Mouse (Mus musculus): ENCODE data around the gene Slco1c1.

Slco1c1 gene

DNA sequence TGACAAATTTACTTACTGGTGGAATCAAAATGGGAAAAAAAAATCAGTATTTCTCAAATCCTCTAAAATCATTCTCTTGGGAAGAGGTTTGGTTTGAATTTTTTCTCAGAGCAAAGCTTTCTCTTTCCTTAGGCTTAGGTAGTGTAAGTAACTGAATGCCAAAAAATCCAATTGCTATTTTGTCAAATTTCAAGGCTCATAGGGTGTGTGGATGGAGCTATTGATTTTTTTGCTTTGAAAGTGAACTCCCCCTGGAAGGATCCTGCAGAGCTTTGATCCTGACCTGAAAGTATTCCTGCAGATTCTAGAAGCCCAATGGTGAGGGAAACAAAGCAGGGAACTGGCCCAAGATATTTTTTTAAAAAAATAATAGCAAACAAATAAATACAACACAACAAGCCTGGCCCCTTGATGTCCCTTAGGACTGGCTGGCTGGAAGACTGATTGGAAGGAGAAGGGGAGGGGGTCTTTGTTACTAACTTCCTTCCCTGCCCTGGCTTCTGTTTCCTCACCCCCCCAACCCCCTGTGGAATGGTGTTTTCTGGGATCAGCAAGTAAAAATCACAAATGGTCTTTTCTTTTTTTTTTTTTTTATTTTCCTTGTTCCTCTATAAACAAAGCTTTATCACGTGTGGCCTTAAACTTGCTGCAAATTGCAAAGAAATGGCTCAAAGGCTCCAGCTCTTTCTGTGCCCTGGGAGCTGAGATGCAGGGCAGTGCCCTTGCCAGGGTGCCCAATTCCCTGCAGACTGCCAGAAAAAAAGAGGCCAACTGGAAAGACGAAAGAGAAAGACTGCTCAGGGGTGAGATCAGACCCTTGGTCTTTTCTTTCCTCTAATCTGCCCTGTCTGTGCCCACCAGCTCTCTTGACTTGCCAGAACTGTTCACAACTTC lies at the start of gene Slco1c1:
TSS of gene Slco1c1 (plus strand) at position 622 of the 894 bp plus-strand sequence.
- DNase-seq: no peak

DNA sequence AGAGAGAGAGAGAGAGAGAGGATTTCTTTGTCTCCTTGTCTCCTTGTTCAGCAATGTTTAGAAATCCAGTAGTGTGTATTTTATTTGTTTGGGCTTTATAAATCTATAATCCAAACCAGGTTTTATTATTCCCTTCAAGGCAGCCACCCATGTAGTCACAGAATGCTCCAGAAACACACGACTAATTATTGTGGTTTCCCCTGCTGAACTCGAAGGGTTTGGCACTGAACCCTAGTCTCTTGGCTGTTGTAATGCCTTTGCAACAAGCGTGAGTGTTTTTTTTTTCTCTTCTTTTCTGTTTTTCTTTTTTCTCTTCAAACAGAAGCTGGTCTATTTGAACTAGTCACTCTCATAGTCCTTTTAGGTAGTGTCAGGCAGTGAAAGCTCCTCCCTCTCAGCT lies 49.5 kb upstream of the Slco1c1 start:
- no peak for DNase-seq

DNA sequence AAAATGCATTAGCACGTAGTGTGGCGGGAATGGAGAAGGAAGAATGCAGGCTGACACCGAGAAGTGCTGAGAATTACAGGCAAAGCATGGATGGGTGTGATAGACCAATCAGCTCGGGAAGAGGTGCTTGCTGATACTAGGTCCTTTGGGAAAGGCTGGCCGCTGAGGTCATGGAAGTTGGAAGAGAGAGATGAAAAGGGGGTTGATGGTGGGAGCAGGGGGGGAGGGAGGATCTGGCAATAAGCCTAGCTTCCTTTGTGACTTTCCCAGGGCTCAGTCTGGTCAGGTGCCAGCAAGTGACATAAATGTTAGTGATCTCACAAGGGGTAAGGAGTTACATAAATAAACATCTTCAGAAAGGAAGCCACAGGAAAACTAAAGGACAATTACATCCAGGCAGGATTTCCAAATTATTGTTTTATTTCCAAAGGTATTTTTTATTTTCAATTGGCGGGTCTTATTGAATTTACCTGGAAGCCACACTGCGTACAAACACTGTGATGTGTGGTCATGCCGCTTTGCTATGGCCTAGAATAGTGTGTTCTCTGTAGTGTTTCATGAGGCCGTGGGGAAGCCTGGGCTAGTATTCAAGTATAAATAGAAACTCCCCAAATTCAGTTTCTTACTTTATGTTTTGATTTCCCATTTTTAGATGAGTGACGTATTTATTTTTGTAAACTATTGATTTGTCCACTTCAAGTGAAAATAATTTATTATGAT lies 38.7 kb upstream of the Slco1c1 start:
- DNase-seq: no peak

DNA sequence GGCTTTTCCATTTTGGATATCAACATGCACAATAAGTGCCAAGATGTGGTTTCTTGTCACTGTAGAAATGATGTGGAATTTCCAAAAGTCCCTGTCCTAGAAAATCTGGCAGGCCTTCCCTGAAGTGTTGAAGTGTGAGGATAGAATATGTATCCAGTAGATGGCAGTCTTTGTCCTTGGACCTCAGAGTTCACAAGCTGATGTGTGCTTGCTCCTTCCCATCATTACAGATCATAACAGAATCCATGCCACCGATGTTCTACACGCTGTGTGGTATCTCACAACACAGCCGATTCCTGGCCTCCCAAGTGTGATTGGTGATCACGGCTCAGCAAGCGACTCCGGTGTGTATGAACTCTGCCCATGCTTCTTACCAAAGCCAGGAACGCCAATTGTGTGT lies 36.9 kb upstream of the Slco1c1 start:
- DNase-seq: no peak

- no peak for DNase-seq
Measured at GRCm38 (mm10) chr6:141488619-141489018, 35.5 kb upstream of the Slco1c1 start.

DNA sequence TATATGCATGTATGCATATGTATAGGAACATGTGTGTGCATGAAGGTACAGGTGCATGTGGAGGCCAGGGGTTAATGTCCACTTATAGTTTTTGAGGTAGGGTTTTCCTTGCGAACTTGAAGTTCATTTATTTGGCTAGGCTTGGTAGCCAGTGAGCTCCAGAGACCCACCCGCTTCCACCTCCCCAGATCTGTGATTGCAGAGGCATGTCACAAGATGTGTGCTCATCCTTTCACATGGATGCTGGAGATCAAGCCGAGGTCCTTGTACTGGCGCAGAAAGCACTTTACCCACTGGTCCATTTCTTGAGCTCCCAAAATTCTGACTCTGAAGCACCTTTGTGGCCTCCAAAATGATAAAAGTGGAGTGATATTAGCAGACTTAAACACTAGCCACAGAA lies 29.3 kb upstream of the Slco1c1 start:
- DNase-seq: no peak

GRCm38 (mm10) chr6:141495634-141496418 lies 28.3 kb upstream of the Slco1c1 start:
- no peak for DNase-seq

GRCm38 (mm10) chr6:141499511-141499910 lies 24.7 kb upstream of the Slco1c1 start:
- DNase-seq: no peak

DNA sequence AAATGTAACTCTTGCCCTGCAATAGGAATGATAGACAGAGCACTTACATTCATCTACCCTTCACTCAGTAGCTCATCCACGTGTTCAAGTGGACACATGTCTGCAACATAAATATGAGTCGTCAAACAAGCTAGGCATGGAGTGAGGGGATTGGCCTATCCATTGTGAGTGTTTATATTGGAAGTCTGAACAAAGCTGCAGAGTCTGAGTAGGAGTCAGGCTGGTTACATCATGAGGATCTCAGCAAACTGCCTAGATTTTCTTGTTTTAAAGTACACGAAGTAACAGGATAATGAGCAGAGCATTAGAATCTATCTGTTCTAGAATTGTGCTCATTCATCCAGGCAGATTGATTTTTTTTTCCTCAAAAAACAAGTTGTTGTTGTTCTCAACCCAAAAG lies 23.0 kb upstream of the Slco1c1 start:
- DNase-seq: no peak

DNA sequence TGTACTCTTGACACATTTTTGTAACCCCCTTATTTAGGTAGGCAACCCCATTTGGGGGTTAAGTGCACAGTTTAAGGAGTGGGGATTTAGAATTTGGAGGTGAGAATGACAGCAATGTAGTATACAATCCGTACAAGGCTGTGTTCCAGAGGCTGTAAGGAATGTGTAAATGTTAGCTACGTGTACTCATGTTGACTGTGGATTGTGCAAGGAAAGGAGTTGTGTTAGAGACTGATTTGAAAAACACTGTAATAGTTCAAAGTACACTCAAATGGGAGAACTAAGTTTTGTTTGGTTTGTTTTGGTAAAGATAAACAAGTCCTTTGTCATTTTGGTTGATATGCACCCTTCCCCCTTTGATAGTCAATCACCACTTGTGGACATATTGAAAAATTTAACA lies 1.6 kb upstream of the Slco1c1 start:
- DNase-seq: no peak

GRCm38 (mm10) chr6:141525787-141526186 lies 1.6 kb downstream of the Slco1c1 start:
- no peak for DNase-seq

DNA sequence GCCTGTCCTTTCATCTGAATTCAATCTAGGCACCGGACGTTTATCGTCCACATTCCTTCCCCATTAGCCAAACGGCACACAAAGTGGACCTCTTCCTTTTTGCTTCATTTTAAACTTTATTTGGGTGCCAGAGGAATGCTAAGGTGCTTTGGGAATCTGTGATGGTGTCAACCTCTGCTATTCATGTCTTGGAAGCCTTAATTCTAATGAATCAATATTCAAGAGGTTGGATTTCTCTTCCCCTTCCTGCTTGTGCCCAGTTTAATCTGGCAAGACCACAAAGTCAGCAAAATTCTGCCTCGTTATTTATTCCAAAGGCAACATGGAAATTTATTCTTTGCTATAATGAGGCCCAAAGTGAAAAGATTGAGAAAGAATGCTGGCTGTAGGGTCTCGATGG lies 6.7 kb downstream of the Slco1c1 start:
- DNase-seq: no peak

DNA sequence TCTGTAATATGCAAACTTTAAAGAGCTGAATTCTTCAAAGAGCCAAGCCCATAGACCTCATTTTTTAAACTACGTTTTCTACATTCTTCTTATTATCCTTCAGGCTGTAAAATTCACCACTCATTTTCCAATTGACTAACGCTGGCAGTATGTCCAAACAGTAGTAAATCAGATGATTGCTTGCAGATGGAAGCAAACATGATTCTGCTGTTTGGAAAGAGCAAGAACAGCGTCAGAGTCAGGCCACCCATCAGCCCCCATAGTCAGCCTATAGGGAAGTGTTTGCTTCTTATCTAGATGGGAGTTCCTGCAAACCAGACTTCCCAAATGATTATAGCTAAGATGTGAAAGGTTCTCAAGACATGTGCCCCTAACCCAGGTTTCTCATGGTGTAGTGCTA lies 13.1 kb downstream of the Slco1c1 start:
- DNase-seq: no peak

GRCm38 (mm10) chr6:141541136-141541535 lies 17.0 kb downstream of the Slco1c1 start:
- no peak for DNase-seq

- DNase-seq: no peak
Measured at GRCm38 (mm10) chr6:141543344-141543743, 19.2 kb downstream of the Slco1c1 start.

GRCm38 (mm10) chr6:141558118-141558517 lies 34.0 kb downstream of the Slco1c1 start:
- DNase-seq: no peak

GRCm38 (mm10) chr6:141567366-141567765 lies 43.2 kb downstream of the Slco1c1 start:
- no peak for DNase-seq

DNA sequence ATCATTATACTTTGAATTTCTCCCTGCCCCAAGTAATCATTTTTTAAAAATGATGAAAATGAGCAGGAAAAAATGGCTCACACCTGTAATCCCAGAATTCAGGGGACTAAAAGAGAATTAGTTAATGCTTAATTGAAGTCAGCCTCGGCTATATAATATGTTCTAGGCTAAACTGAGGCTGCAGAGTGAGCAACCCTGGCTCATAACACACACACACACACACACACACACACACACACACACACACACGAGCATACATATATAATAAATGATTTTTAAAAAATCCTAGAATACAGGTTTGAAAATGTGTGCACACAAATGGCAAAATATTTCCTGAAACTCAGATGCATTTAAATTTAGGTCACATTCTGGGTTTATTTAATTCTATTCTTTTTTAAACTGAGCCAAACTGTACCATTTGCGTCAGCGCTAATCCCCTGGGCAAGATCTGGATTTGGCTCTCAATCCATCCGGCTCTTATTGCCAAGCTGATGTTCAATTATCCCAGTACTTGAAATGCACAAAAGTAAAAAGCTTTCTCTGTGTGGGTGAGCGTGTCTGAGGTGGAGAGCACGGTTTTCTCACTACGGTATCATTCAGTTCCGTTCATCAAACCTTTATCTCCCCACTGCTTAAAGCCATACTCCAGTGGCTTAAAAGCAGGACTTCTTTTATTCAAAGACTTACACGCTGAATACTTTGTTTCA lies 43.8 kb downstream of the Slco1c1 start:
- DNase-seq: no peak

DNA sequence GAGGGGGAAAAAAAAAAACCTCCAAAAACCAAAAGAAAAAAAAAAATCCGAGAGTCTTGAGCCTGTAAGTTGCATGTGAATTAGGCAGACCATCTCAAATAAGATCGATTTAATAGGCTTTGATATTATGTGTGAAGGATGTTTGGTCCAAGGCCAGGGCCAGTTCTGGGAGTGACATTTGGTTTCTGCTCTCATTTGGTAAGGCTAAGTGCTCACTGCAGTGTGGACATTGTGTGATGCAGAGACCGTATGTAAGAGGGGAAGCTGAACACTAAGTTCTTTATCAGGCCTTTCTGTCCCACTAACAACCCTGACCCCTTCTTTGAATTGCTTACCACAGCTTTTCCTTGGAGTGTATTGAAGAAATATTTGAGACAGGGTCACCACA lies 44.4 kb downstream of the Slco1c1 start:
- no peak for DNase-seq

DNA sequence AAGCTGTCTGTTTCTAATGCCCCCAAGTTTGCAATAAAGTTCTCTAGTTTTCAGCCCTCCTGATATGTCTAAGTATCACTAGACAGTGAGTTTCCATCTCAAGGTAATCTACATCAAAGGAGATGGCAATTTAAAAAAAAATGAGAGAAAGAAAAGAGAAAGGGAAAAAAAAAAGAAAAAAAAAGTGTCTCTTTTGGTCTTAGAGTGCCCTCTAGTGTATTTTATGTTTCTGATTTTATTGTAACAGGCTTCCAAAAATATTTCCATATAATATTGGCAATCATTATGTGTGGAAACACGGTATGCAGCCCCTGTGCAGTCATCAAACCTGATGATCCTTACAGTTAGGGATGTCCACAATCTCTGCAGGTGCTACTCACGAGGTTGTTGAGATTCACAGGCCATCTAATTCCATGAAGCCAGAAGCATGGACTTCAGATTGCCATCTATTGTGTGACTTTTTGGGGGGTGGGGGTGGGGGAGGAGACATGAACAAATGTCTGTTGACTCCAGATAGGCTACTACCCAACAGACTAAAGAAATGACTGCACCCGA lies 52.6 kb downstream of the Slco1c1 start:
- no peak for DNase-seq

DNA sequence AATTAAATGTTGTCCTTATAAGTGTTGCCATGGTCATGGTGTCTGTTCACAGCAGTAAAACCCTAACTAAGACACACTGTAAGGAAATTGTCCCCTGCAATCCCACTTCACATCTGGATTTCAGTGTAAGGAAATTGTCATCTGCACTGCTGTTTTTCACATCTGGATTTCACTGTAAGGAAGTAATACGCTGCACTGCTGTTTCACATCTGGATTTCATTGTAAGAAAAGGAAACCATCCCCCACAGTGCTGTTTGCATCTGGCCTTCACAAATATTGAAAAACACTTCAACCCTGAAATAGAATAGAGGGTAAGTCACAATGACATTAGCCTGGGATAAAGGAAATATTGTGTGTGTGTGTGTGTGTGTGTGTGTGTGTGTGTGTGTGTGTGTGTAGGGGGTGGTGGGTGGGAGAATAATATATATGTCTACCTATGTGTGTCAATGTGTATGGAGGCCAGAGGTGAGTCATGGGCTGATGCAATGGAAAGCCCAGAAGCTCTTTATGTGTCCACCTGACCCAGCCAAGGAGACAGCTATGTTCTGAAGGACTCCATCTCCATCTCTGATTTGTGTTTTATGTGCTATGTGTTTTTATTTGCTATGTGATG lies 60.7 kb downstream of the Slco1c1 start:
- DNase-seq: no peak

- no peak for DNase-seq
Measured at GRCm38 (mm10) chr6:141590002-141590401, 65.8 kb downstream of the Slco1c1 start.

All from spleen, adult 18-20 months (tissue).